Mouse (Mus musculus) small intestine, adult 2 months (tissue): ENCODE data around the gene Ctrb1. TPM values are rescaled to one million over a fixed set of nuclear protein-coding genes. Genes with fewer than 3 reads are reported as not detected.

Source experiments
- H3K27ac ChIP-seq: fragments of 200-500 bp; 2 replicates; pipeline ENCODE4 v1.5.1; 2012; ENCODE audit warnings: low read depth, low read length, control low read depth, inconsistent platforms; ENCODE audit not compliant: insufficient read depth
- H3K27me3 ChIP-seq: fragments of 200-500 bp; 2 replicates; pipeline ENCODE4 v1.6.1; 2012; ENCODE audit warnings: mild to moderate bottlenecking, moderate library complexity, low read length, inconsistent platforms; ENCODE audit not compliant: control insufficient read depth, insufficient read depth
- H3K36me3 ChIP-seq: fragments of 200-500 bp; 2 replicates; pipeline ENCODE4 v1.6.1; 2012; ENCODE audit warnings: mild to moderate bottlenecking, low read length, control low read depth, inconsistent platforms; ENCODE audit not compliant: control insufficient read depth, insufficient read depth
- H3K4me1 ChIP-seq: fragments of 200-500 bp; 2 replicates; pipeline ENCODE4 v1.6.1; 2012; ENCODE audit warnings: low read length, inconsistent platforms, mixed read lengths; ENCODE audit not compliant: control insufficient read depth, insufficient read depth, insufficient read length
- H3K4me3 ChIP-seq: fragments of 200-500 bp; 2 replicates; pipeline ENCODE4 v1.5.1; 2012; ENCODE audit warnings: low read depth, mild to moderate bottlenecking, control low read depth, inconsistent platforms, low read length, moderate library complexity
- CTCF ChIP-seq: fragments of 200-500 bp; IDR thresholded peaks from 2 replicates; pipeline ENCODE4 v1.5.1; 2012; ENCODE audit warnings: low read depth, mild to moderate bottlenecking, control low read depth, inconsistent platforms, low read length, moderate library complexity, mixed read lengths; ENCODE audit not compliant: insufficient replicate concordance, insufficient read length; ENCODE audit errors: extremely low read depth
- POLR2A ChIP-seq: fragments of 200-500 bp; IDR thresholded peaks from 2 replicates; pipeline ENCODE4 v1.6.1; 2012; ENCODE audit warnings: low read depth, mild to moderate bottlenecking, control low read depth, inconsistent platforms, low read length, moderate library complexity
- WGBS: fragments of 180-500 bp; shearing (Covaris S2); methylation state at CpG from one replicate; pipeline ENCODE4 v1.1.7; 2018; 5-methylcytosine and 5-hydroxymethylcytosine counted together
- polyA plus RNA-seq: library from polyadenylated mRNA; depleted of rRNA; stranded (reverse); fragments of >200 nt; gene quantifications from 2 replicates; pipeline ENCODE4 v1.2.3, GENCODE M21; 2012

Gene Ctrb1
- polyA plus RNA-seq, 1 experiment, result 138 TPM

DNA sequence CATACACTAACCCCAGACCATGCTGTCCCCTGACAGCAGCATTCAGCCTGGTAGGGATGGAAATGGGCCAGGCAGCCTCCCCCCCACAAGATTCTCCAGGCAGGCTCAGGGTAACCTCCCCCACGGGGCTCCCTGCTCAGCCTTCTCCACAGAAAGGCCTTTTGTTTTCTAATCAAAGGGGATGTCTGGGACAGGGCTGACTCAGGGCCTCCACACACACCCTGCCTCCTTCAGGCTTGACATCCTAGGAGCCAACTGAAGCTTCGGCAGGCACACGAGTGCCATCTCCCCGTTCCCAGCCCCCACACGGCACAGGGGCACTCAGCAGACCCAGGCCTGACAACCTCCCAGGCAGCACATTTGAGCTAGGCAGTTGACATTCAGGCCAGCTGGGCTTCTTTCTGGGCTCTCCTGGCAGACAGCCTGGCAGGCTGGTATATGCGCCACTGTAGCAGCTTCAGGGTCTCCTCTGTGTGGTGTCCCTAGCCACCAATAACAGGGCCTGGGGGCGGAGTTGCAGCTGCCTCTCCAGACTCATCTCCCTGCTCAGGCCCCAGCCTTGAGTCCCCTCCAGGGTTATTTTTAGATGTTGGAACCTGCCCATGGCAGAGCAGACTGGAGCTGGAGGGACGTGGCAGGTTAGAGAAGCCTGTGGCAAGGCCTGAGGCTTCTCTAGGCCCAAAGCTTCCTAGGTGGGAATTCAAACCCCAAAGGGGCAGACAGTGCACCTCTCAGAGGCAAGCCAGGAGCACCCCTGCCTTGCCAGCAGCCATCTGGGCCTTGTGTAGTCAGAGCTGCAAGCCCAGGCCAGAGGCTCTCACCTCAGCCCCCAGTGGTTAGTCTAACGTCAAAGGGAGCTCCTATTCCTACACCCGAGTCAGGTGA lies 26.0 kb upstream of the Ctrb1 start:
- peaks cover 70% of the 10 kb centered on the region for H3K36me3 ChIP-seq
- WGBS, result 70% methylated on average over 10 of the region's 10 CpGs
- peaks cover 14% of the 10 kb centered on the region for H3K4me1 ChIP-seq
- no peaks in the 10 kb centered on the region for H3K27me3 ChIP-seq
- H3K27ac ChIP-seq, result peak overlapping the region; percentile 44
- H3K4me3 ChIP-seq, result no peak overlapping the region
- no peak for TF ChIP-seq POLR2A
- TF ChIP-seq CTCF, result no peak

DNA sequence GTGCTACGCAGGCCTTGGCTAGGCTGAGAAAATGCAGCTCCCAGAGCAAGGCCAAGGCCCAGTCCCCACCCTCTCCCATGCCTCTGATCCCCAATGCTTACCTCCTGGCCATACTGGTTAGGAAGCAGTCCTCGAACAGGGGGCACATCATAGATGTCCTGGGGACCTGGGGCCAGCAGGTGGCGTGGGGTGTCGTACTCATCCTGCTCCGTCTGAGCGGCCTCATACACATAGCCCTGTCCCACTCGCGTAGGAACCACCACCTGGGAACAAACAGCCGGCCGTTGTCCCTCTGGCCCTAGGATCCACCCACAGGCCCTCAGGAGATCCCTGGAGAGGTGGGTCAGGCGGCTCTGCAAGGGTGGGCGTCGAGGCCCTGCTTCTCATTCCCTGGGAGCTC lies 24.7 kb upstream of the Ctrb1 start:
- peaks cover 18% of the 10 kb centered on the region for H3K4me1 ChIP-seq
- no peak overlapping the region for H3K4me3 ChIP-seq
- no peaks in the 10 kb centered on the region for H3K27me3 ChIP-seq
- no peak overlapping the region for H3K27ac ChIP-seq
- TF ChIP-seq POLR2A, result no peak
- no peak for TF ChIP-seq CTCF
- 91% methylated on average over 13 of the region's 13 CpGs for WGBS
- peaks cover 74% of the 10 kb centered on the region for H3K36me3 ChIP-seq

DNA sequence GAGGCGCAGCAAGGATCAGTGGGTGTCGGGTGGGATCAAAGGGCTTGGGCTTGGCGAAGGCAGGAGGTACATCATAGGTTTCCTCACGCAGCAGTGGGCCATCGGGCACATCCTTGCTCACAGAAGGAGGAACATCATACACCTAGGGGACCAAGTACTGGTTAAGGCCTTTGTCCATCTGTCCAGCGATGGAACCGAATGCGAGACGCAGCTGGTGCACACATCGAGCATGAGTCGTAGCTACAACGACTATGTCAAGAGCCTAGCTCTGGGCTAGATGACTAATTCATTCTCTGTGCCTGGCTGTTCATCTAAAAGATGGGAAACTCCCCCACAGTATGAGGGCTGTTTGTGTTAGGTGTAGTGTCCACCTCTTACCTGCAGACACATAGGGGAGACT lies 23.5 kb upstream of the Ctrb1 start:
- H3K4me1 ChIP-seq, result peaks cover 23% of the 10 kb centered on the region
- no peak overlapping the region for H3K27ac ChIP-seq
- no peak overlapping the region for H3K4me3 ChIP-seq
- WGBS, result 91% methylated on average over 12 of the region's 12 CpGs
- no peak for TF ChIP-seq CTCF
- TF ChIP-seq POLR2A, result no peak
- no peaks in the 10 kb centered on the region for H3K27me3 ChIP-seq
- peaks cover 72% of the 10 kb centered on the region for H3K36me3 ChIP-seq

DNA sequence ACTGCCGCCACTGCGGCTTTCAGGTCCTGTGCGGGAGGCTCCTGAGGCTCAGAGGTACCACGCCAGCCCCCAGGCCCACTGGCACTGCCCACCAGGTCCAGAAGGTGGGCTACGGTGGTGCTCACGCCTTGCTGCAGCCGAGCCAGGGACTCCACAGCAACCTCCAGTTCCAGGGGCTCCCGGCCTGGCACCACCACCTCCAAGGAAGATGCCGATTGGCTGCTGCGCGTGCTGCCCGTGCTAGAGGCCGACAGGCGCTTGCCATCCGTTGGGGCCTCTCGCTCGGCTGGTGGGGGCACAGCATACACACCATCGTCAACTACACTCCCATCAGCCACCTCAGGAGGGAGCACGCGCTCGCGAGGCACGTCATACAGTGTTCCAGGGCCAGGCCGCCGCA lies 23.0 kb upstream of the Ctrb1 start:
- H3K4me3 ChIP-seq, result no peak overlapping the region
- H3K36me3 ChIP-seq, result peaks cover 71% of the 10 kb centered on the region
- 93% methylated on average over 25 of the region's 25 CpGs for WGBS
- no peak overlapping the region for H3K27ac ChIP-seq
- no peaks in the 10 kb centered on the region for H3K27me3 ChIP-seq
- peaks cover 25% of the 10 kb centered on the region for H3K4me1 ChIP-seq
- TF ChIP-seq POLR2A (no peak), CTCF (no peak)

DNA sequence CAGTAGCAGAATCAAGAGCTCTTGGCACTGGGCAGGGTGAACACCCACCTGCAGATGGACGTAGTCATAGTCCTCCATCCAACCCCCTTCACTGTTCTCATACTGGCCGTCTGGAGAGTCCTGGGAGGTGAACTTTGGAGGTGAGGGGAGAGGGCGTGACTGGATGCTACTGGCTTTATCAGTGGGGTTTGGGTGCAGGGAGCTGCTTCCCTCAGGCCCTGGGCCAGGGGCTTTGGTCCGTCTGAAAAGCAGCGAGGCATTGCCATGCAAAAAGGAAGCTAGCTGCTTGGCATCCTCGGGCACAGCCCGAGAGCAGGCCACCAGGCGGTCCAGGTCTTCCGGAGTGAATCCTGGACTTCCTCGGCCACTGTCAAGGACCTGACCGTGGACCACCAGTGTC lies 22.5 kb upstream of the Ctrb1 start:
- peaks cover 71% of the 10 kb centered on the region for H3K36me3 ChIP-seq
- 93% methylated on average over 11 of the region's 11 CpGs for WGBS
- H3K4me3 ChIP-seq, result no peak overlapping the region
- H3K4me1 ChIP-seq, result peaks cover 29% of the 10 kb centered on the region
- no peaks in the 10 kb centered on the region for H3K27me3 ChIP-seq
- no peak overlapping the region for H3K27ac ChIP-seq
- no peak for TF ChIP-seq CTCF

DNA sequence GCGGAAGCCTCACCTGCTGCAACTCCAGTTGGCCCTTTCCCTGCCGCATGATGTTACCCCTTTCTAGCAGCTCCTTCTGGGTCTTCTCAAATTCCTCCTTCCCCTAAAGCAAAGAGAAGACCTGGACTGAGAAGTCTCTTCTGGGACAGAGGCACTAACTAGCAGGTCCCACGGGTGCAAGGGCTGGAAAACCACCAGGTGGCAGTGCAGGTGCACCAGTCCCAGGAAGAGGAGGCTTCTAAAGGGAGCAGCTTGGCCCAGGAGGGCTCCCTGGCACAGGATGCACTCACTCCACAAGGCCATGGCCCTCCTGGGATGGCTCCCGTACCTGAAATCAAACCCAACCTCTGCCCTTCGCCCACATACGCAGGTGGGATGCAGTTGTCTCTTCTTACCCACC lies 21.8 kb upstream of the Ctrb1 start:
- Histone ChIP-seq H3K4me3 (no peak overlapping the region), H3K4me1 (peaks cover 24% of the 10 kb centered on the region), H3K36me3 (peaks cover 71% of the 10 kb centered on the region), H3K27me3 (no peaks in the 10 kb centered on the region), H3K27ac (no peak overlapping the region)
- TF ChIP-seq POLR2A (no peak), CTCF (peak; percentile 73; the same call in 1 of the 2 replicates)
- WGBS, result 71% methylated on average over 6 of the region's 6 CpGs

DNA sequence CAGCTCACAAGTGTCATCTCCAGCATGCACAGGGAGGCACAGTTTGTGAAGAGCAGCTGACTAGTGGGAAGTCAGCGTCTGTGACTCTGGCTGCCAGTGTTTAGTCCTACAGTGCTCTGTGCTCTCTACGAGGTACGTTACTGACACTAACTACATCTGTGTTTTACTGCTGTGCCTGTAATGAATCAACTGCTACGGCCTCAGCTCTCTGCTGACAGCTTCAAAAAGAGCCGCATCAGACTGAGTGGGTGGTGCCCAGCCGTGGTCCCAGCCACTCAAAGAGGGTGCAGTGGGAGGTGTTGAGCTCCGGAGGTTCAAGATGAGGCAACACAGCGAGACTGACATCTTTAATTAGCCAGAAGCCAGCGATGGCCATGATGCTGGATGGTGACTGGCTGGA lies 21.3 kb upstream of the Ctrb1 start:
- H3K4me1 ChIP-seq, result peaks cover 25% of the 10 kb centered on the region
- no peak overlapping the region for H3K27ac ChIP-seq
- H3K36me3 ChIP-seq, result peaks cover 71% of the 10 kb centered on the region
- TF ChIP-seq POLR2A, result no peak
- TF ChIP-seq CTCF, result no peak
- no peaks in the 10 kb centered on the region for H3K27me3 ChIP-seq
- 82% methylated on average over 9 of the region's 9 CpGs for WGBS
- no peak overlapping the region for H3K4me3 ChIP-seq
